Mouse (Mus musculus) c-Kit-positive CD71-positive TER-119-positive erythroid progenitor cells, embryonic 14.5 days (primary cell): Measurements from ENCODE around the gene Hira.
"Not testable (repeated sequence)": the region's sequence is repeated elsewhere in the genome, so short reads cannot be mapped to it uniquely, and the experiment has no call there.

Experiments
- DNase-seq: peaks from one replicate; pipeline ENCODE4 v3.0.0-alpha.2; 2013; ENCODE audit warnings: low spot score

Hira gene

DNA sequence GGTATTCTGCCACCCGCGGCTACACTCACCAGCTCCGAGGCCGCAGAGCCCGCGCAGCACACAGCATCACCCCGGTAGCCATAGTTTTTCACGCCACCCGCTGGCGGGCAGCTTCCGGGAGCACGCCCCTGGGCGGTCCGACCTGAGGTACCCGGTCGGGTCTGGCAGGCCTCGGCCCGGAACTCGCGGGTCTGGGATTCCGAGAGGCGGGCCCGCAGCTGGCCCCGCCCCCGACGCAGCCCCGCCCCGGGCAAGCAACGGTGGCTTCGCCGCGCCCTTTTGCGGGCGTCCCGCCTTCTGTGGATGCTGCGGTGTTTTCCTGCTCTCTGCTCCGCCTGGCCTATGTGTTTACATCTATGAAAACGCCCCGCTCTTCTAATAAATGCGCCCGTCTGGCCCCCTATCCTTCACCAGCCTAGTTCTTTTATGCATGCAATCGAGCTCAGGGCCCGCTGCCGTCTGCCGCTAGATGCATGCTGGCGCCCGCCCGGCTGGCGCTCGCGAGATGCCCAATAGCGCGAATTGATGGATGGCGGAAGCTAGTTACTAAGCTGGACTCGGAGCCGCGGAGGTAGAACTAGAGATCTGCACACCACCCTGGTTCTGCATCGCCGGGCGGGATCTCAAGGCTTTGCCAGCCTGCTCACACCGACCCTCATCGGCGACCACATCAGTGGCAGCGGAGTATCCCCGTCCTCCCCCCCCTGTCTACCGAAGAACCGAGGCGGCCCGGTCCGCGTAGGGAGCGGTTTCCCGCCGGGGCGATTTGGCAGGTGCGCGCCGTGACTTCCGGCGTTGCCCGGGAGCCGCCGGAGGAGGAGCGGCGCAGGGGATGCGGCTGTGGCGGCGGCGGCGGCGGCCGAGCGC, at the start of gene Hira, which contains the start of gene Mrpl40:
Gene Hira (plus strand): TSS at position 596 of the 867 bp plus-strand sequence.
Gene Mrpl40 (minus strand): TSS at position 421 of the 867 bp plus-strand sequence.
- DNase-seq = peak; percentile 89

GRCm38 (mm10) chr16:18828630-18829029, 48.2 kb upstream of the Hira start:
- no peak for DNase-seq

- no peak for DNase-seq
Measured at GRCm38 (mm10) chr16:18829102-18829501, 47.7 kb upstream of the Hira start.

DNA sequence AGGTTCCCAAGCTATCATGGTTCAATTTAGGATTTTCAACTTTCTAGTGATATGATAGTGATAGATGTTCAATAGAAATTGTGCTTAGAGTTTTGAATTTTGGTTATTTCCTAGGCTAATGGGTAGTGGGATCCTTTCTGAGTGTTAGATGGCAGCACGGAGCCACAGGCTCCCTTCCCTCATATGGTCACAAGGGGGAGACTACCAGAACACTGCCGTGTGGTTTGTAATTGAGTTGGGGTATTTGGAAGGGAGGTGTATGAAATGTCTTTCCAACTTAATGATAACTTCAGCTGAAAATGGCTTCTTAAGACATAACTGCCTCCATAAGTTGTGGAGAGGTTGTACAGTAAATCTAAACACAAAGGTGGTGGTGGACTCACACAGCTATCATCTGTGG, 43.4 kb upstream of the Hira start:
- DNase-seq = no peak

- no peak for DNase-seq
Measured at GRCm38 (mm10) chr16:18836073-18836467, 40.8 kb upstream of the Hira start.

DNA sequence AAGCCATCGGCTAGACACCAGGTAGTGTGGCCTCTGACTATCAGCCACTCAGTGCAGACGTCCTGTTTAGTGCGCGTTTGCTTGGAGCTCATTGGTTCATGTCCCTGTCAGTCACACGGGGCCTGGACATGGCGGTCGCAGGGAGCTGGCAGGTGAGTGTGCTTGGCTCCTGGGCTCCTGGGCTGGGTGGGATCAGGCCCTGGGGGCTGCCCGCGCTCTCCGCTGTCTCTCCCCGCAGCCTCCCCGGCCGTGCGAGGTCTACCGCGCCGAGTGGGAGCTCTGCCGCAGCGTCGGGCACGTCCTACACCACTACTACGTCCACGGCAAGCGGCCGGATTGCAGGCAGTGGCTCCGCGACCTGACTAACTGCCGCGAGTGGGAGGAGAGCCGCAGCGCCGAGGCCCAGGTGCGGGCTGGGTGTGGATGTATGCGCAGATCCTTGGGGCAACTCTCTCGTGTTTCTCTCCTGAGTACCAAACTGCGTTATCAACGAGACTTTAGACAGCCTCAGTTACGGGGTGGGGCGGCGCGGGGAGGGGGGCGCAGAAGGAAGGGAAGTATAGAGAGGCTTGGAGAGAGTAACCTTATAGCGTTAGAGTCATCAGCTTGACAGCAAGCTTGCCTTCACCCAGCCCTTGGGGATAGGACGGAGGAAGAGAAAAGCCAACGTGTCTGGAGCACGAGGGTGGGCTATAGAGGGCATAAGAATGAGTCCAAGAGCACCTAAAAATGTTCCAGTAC, 40.2 kb upstream of the Hira start, which contains the start of the genes 2510002D24Rik and Gm28539:
Gene 2510002D24Rik (plus strand): TSS at position 111 of the 741 bp plus-strand sequence.
Gene Gm28539 (plus strand): TSS at position 117 of the 741 bp plus-strand sequence.
- peak; percentile 91 for DNase-seq

DNA sequence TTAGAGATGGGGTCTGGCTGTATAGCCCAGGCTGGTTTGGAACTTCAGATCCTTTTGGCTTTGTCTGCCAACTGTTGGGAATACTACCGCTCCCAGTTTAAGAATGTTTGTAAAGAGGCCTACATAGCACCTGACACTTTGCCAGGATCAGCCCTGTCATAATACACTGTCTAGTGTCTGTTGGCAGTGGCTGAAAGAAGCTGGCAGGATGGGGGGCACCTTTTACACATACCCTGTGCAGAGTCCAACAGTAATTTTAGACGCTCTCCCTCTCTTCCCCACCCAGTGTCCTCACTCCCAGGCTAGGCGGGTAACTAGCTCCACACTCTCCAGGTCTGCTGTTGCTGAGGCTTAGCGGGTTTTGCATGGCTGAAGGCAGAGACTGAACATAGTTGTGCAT, 38.5 kb upstream of the Hira start:
- no peak for DNase-seq

DNA sequence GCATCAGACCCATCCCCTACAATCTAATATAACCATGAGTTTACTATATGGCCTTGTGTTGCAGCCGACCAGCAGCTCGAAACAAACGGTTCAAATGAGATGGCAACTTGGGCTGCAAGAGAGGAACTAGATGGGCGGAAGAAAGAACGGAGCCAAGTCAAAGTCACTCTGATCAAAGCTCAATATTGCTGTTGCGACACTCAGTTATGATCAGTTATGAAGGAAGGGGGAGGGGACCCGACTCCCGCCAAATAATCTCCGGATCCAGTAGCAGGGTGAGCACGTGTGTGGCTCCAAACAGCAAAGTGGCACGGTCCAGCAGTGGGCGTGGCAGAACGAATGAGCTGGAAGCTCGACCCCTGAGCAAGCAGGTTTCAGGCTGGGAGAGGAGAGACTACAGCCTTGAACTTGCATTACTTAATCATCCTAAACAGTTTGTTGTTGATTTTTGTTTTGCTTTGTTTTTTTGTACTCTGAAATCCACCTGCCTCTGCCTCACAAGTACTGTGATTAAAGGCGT, 30.5 kb upstream of the Hira start:
- no peak for DNase-seq

DNA sequence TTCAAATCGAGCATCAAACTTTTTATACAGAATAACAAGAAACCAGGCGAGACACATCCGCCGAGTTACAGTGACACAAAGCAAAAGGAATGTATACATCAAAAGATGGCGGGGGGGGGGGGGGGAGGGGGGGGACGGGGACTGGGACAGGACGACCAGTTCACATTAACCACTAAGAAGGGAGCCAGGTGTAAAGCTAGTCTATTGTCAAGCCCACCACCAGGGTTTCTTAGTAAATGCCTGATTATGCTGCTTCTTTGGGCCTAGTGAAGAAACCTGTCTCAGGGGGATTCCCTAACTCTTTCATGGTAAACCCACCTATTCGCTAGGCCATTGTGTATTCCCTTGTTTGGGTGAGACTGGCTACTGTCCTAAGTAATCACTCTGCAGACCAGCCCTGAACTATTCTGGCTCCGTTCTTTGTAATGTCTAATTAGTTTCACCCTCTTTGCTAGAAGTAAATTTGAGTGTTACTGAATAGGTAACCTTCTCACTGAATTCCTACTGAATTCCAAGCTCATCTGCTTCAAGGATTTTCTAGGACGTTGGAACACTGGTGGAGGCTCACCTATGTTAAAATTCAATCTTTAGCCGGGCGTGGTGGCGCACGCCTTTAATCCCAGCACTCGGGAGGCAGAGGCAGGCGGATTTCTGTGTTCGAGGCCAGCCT, 27.2 kb upstream of the Hira start:
- DNase-seq = not testable (repeated sequence)

DNA sequence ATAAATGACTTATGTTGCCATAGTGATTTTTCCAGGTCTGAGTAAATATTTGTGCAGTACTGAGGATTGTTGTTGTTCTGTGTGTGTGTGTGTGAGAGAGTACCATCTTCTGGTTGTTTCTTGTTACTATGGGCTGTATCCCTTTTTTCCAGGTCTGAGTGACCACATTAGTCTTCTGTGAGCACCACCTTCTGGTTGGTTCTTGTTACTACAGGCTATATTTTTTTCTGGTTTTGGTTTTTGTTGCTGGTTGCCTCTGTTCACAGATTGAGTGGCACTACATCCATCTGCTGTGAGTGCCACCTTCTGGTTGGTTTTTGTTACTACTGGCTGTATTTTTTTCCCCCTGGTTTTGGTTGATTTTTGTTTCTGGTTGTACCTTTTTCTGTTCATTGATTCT, 18.3 kb upstream of the Hira start:
- DNase-seq = peak; percentile 63

DNA sequence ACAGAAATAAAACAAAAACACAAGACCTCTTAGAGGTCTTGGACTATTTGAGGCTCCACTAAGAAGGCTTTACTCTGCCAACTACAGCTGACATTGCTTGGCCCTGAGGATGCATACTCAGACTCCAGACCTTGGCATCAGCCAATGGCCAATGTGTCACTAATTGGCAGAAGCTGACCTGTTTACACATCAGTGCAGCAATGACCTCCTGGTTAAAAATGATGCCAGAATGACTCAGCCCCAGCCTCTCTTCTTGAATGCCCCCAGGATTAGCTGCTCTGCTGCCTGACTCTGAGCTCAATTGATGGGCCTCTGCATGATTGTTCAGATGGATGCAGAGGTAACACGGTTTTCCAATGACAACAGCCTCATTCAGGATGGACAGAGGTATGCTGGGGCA, 16.7 kb upstream of the Hira start:
- no peak for DNase-seq

DNA sequence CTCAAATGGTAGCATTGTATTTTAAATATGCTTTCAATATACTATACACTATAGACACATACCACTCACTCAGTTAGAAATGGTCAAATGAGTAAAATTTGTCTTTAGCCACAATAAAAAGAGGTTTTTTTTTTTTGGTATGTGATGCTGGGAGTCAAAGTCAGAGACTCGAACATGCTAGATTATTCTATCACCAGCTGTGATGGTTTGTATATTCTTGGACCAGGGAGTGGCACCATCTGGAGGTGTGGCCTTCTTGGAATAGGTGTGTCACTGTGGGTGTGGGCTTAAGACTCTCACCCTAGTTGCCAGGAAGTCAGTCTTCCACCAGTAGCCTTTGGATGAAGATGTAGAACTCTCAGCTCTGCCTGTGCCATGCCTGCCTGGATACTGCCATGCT, 6.3 kb upstream of the Hira start:
- DNase-seq = peak; percentile 22

DNA sequence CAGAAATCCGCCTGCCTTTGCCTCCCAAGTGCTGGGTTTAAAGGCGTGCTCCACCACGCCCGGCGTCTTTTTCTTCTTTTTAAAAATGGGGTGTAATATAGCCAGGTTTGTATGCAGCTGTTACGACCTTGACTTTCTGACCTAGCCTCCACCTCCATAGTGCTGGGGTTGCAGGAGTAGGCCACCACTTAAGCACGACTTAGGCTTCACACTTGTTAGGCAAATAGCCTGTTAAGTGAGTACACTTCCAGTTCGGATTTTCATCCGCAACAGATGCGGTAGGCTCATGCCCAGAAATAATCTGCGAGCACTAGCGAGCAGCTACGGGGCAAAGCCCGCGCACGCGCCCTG, 771 bp upstream of the Hira start:
- DNase-seq = no peak

DNA sequence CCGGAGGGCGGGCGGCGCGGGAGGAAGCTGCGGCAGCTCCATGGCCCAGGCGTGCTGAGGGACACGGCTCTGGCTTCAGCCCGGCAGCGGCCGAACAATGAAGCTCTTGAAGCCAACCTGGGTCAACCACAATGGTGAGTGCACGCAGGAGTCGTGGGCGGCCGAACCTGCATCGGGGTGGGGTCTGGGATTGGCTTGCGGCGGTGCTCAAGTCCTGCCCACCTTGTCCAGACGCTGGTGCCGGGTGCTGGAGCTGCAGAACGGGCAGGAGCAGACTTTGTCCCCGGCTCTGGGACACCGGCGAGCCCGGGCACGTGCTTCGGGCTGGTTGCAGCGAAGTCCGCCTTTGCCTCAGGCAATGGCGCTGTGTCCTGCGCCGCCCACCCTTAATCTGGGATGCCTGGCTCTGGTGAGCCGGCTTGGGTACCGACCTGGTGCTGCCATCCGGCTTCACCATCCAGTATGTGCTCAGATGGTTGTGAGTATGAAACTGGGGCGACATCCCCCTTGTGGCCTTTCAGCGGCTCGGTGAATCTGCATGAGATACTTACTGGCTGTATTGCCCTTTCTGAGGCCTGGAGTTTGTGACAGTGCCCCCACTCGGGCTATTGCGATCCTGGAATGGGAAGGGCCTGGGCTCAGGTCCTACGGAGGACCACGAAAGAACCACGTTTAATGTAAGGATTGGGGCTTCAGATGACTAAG, 701 bp downstream of the Hira start:
- DNase-seq = peak; percentile 65

GRCm38 (mm10) chr16:18878091-18878720, 1.4 kb downstream of the Hira start:
- no peak for DNase-seq

- no peak for DNase-seq
Measured at GRCm38 (mm10) chr16:18884044-18884443, 7.2 kb downstream of the Hira start.

DNA sequence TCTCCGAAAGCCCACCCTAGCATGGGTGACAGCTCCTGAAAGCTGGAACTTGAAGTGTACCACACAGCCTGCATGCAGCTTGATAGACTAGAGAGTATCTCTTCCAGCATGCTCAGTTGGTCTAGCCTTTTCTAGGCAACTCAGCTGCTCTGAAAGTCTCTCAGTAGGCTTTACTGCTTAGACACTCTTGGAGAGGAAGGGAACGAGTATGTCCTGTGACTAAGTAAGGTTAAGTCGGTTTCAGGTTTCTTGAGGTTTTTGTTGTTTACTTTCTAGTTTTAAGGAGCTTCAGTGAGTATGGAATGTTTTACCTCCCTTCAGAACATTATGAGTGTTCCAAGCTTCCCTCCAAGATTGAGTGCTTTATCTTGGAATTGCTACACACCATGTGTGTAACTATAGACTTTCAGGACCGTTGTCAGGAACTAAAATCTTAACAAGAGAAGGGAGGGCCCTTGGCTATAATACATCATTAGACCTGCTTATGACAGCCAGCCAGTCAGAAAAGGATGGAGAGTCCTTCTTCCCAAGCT, 17.1 kb downstream of the Hira start:
- DNase-seq = no peak

GRCm38 (mm10) chr16:18895249-18895648, 18.4 kb downstream of the Hira start:
- no peak for DNase-seq

- DNase-seq = peak; percentile 41
Measured at GRCm38 (mm10) chr16:18896429-18896828, 19.6 kb downstream of the Hira start.

GRCm38 (mm10) chr16:18905648-18906047, 28.8 kb downstream of the Hira start:
- no peak for DNase-seq

DNA sequence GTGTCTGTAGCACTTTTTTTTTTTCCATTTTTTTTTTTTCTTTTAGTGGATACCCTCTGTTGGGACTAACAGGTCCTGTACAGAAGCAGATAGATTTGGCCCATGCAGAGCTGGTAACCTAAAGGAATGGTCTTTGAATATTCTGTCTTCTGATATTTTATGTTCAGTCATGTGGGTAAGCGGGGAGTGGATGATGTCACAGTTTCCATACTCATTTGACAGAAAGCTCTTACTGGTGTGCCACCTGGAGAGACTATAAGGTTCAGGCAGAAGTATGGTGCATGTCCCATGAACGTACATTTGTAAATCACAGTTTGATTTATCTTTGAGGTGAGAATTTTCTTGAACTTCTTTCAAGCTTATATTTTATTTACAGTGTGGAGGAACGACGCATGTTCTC, 39.2 kb downstream of the Hira start:
- no peak for DNase-seq
